Comparison of ENCODE assay signal across 10 mouse cellular contexts in genomic region chr11:75016309-75016860, GRCm38 (mm10).
DNase-seq lines count a peak whose midpoint lies in the region; ATAC-seq and TF ChIP-seq lines count a peak whose summit lies in the region.
"Had no signal": no experiment of that assay in that cellular context is flagged by ENCODE, and none has a peak within 500 bp of the region (broad histone marks: within the 10 kb centered on the region; RNA-seq: fewer than 3 reads in every experiment).

No protein-coding gene starts in this region.

- H3K36me3 ChIP-seq in intestine, embryonic 16.5 days (ENCODE audit: control insufficient read depth, insufficient read depth, low read length) = no peaks in the 10 kb centered on the region
- no peaks in the 10 kb centered on the region for H3K36me3 ChIP-seq in intestine, postnatal 0 days (ENCODE audit: control insufficient read depth, insufficient read depth)
- H3K36me3 ChIP-seq in embryonic facial prominence, embryonic 10.5 days (replicated peaks) = 0 out of 2 replicates have a peak, but pooled peaks cover 2% of the 10 kb centered on the region
- H3K36me3 ChIP-seq in limb, embryonic 13.5 days = no peaks in the 10 kb centered on the region
- no peaks in the 10 kb centered on the region for H3K36me3 ChIP-seq in hindbrain, embryonic 16.5 days (ENCODE audit: control insufficient read depth, insufficient read depth, low read length)
- no peaks in the 10 kb centered on the region for H3K36me3 ChIP-seq in thymus, adult 2 months (ENCODE audit: control insufficient read depth, insufficient read depth, low read length)
- H3K36me3 ChIP-seq: hindbrain, embryonic 10.5 days had no signal

- peak overlapping the region; percentile 42; the same call in 1 of the 2 replicates for H3K27ac ChIP-seq in intestine, embryonic 16.5 days (ENCODE audit: low read length)
- no peak overlapping the region for H3K27ac ChIP-seq in intestine, postnatal 0 days (ENCODE audit: low read depth, low read length)
- no peak overlapping the region for H3K27ac ChIP-seq in embryonic facial prominence, embryonic 10.5 days (replicated peaks)
- peak overlapping the region; percentile 73; the same call in 1 of the 2 replicates for H3K27ac ChIP-seq in limb, embryonic 13.5 days
- no peak overlapping the region for H3K27ac ChIP-seq in hindbrain, embryonic 16.5 days (ENCODE audit: low read depth, low read length)
- H3K27ac ChIP-seq in thymus, adult 2 months (ENCODE audit: control insufficient read depth, insufficient read depth, low read length) = no peak overlapping the region
- H3K27ac ChIP-seq: hindbrain, embryonic 10.5 days; macrophage had no signal

- no peak for TF ChIP-seq CTCF in intestine, postnatal 0 days (IDR thresholded peaks at IDR 0.05; ENCODE audit: low read depth)
- no peak for TF ChIP-seq CTCF in thymus, adult 2 months (IDR thresholded peaks at IDR 0.05; ENCODE audit: borderline replicate concordance, control insufficient read depth, extremely low read depth, insufficient read depth, low read length, poor library complexity)

- no peak overlapping the region for H3K4me3 ChIP-seq in intestine, embryonic 16.5 days (ENCODE audit: low read length)
- no peak overlapping the region for H3K4me3 ChIP-seq in intestine, postnatal 0 days (ENCODE audit: low read depth, low read length)
- no peak overlapping the region for H3K4me3 ChIP-seq in embryonic facial prominence, embryonic 10.5 days
- no peak overlapping the region for H3K4me3 ChIP-seq in limb, embryonic 13.5 days
- H3K4me3 ChIP-seq in hindbrain, embryonic 16.5 days (ENCODE audit: low read length) = no peak overlapping the region
- no peak overlapping the region for H3K4me3 ChIP-seq in thymus, adult 2 months (ENCODE audit: control insufficient read depth, insufficient read depth, low read length)
- H3K4me3 ChIP-seq: hindbrain, embryonic 10.5 days had no signal

- no peak overlapping the region for H3K4me2 ChIP-seq in intestine, embryonic 16.5 days (ENCODE audit: low read depth, low read length)
- no peak overlapping the region for H3K4me2 ChIP-seq in intestine, postnatal 0 days (replicated peaks; ENCODE audit: low read depth)
- H3K4me2 ChIP-seq in limb, embryonic 13.5 days (replicated peaks) = no peak overlapping the region
- no peak overlapping the region for H3K4me2 ChIP-seq in hindbrain, embryonic 16.5 days (ENCODE audit: low read length)

- H3K27me3 ChIP-seq in intestine, embryonic 16.5 days (replicated peaks; ENCODE audit: control insufficient read depth, insufficient read depth, low read length) = no peaks in the 10 kb centered on the region
- no peaks in the 10 kb centered on the region for H3K27me3 ChIP-seq in intestine, postnatal 0 days (replicated peaks; ENCODE audit: control insufficient read depth, insufficient read depth, low read length)
- no peaks in the 10 kb centered on the region for H3K27me3 ChIP-seq in embryonic facial prominence, embryonic 10.5 days (replicated peaks; ENCODE audit: low read depth, poor library complexity, severe bottlenecking)
- no peaks in the 10 kb centered on the region for H3K27me3 ChIP-seq in limb, embryonic 13.5 days
- no peaks in the 10 kb centered on the region for H3K27me3 ChIP-seq in hindbrain, embryonic 16.5 days (replicated peaks; ENCODE audit: control insufficient read depth, insufficient read depth, low read length)
- no peaks in the 10 kb centered on the region for H3K27me3 ChIP-seq in thymus, adult 2 months (ENCODE audit: control insufficient read depth, insufficient read depth, low read length)

- WGBS in intestine, embryonic 16.5 days = 72% methylated on average over 5 of the region's 5 CpGs
- 75% methylated on average over 5 of the region's 5 CpGs for WGBS in intestine, postnatal 0 days
- 83% methylated on average over 5 of the region's 5 CpGs for WGBS in embryonic facial prominence, embryonic 10.5 days
- 69% methylated on average over 5 of the region's 5 CpGs for WGBS in limb, embryonic 13.5 days
- 89% methylated on average over 5 of the region's 5 CpGs for WGBS in hindbrain, embryonic 16.5 days
- WGBS in thymus, adult 2 months = 86% methylated on average over 5 of the region's 5 CpGs

- ATAC-seq in intestine, embryonic 16.5 days = no peak
- ATAC-seq in intestine, postnatal 0 days = no peak
- ATAC-seq in limb, embryonic 13.5 days (ENCODE audit: low FRiP score, low read depth) = no peak
- no peak for ATAC-seq in hindbrain, embryonic 16.5 days

- no peak overlapping the region for H3K9ac ChIP-seq in intestine, embryonic 16.5 days (ENCODE audit: low read depth, low read length)
- H3K9ac ChIP-seq in intestine, postnatal 0 days (ENCODE audit: low read depth, low read length) = no peak overlapping the region
- H3K9ac ChIP-seq in limb, embryonic 13.5 days = no peak overlapping the region
- H3K9ac ChIP-seq in hindbrain, embryonic 16.5 days (ENCODE audit: low read depth, low read length) = no peak overlapping the region

- peaks cover 31% of the 10 kb centered on the region for H3K4me1 ChIP-seq in intestine, embryonic 16.5 days (ENCODE audit: control insufficient read depth, insufficient read depth, low read length)
- H3K4me1 ChIP-seq in intestine, postnatal 0 days (replicated peaks; ENCODE audit: control insufficient read depth, insufficient read depth, low read length) = no peaks in the 10 kb centered on the region
- H3K4me1 ChIP-seq in embryonic facial prominence, embryonic 10.5 days = peaks cover 57% of the 10 kb centered on the region
- peaks cover 67% of the 10 kb centered on the region for H3K4me1 ChIP-seq in limb, embryonic 13.5 days
- H3K4me1 ChIP-seq in hindbrain, embryonic 16.5 days (ENCODE audit: control insufficient read depth, insufficient read depth, low read depth, low read length) = peaks cover 26% of the 10 kb centered on the region
- peaks cover 14% of the 10 kb centered on the region for H3K4me1 ChIP-seq in thymus, adult 2 months (replicated peaks; ENCODE audit: control insufficient read depth, insufficient read depth, low read length)

- TF ChIP-seq POLR2A in thymus, adult 2 months (IDR thresholded peaks at IDR 0.05; ENCODE audit: control insufficient read depth, extremely low read depth, insufficient read depth, low read length, poor library complexity) = no peak

- DNase-seq in 416B (ENCODE audit: low read depth) = peak; percentile 40
- DNase-seq in embryonic facial prominence, embryonic 10.5 days (ENCODE audit: low spot score) = peak; percentile 9
- DNase-seq in thymus, adult 2 months = no peak
- DNase-seq: kidney, postnatal 25 days had no signal

- no peaks in the 10 kb centered on the region for H3K9me3 ChIP-seq in intestine, embryonic 16.5 days (ENCODE audit: control insufficient read depth, low read length)
- no peaks in the 10 kb centered on the region for H3K9me3 ChIP-seq in intestine, postnatal 0 days (ENCODE audit: control insufficient read depth)
- no peaks in the 10 kb centered on the region for H3K9me3 ChIP-seq in embryonic facial prominence, embryonic 10.5 days
- no peaks in the 10 kb centered on the region for H3K9me3 ChIP-seq in limb, embryonic 13.5 days
- H3K9me3 ChIP-seq in hindbrain, embryonic 16.5 days (ENCODE audit: control insufficient read depth, low read length) = no peaks in the 10 kb centered on the region
- H3K9me3 ChIP-seq: hindbrain, embryonic 10.5 days had no signal

Comparison
In these comparisons a context has a peak if more than half of its experiments do, and no peak if none do; other contexts are left out.
1. H3K27ac ChIP-seq: peak in intestine, embryonic 16.5 days (single experiment) and limb, embryonic 13.5 days (single experiment); none in intestine, postnatal 0 days (single experiment), embryonic facial prominence, embryonic 10.5 days (single experiment), hindbrain, embryonic 16.5 days (single experiment) and thymus, adult 2 months (single experiment).